Mouse (Mus musculus): ENCODE data around the gene Usp17la. TPM values are rescaled to one million over a fixed set of nuclear protein-coding genes. Genes with fewer than 3 reads are reported as not detected.
"Not testable (repeated sequence)": the region's sequence is repeated elsewhere in the genome, so short reads cannot be mapped to it uniquely, and the experiment has no call there.

The Usp17la gene
- not detected for total RNA-seq (2022)

DNA sequence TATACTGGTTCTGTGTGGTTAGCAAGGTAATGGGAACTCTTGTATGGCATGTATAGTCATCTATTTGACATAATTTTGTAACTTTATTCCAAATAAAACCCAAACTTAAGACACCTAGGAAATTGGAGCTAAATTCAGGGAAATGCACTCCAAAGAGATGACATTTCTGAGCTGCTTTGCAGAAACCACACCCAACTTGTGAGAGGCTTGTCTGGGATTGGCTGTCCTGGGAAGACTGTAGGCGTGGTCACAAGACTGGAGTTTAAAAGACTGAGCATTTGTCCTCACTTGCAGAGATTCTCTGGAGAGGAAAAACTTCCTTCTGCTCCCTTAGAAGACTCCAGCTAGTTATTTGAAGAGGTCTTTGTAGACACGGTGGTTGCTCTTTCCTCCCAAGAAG, at the start of gene Usp17la:
Gene Usp17la, plus strand, starts transcription at position 301 of the 400 bp plus-strand sequence.
- DNase-seq (ENCODE audit: low spot score): not testable (repeated sequence)

DNA sequence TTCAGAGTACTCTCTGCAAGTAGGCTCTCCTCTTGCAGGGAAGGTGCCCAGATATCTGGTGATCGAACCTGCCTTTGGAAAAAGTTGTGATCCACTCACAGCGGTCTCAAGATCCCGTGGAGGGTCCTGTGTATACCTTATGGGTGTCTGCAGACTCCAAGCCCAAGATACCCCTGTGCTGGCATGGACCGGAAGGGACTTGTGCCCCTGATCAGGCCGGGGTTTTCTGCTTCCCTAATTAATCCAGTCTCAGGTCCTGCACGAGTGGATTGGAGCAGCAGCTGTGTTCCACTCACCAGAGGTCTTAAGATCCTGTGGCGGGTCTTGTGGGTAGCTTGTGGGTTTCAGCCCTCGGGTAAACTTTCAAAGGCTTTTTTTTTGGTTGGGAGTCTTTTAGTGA, 46.5 kb upstream of the Usp17la start:
- not testable (repeated sequence) for DNase-seq (ENCODE audit: low spot score)

DNA sequence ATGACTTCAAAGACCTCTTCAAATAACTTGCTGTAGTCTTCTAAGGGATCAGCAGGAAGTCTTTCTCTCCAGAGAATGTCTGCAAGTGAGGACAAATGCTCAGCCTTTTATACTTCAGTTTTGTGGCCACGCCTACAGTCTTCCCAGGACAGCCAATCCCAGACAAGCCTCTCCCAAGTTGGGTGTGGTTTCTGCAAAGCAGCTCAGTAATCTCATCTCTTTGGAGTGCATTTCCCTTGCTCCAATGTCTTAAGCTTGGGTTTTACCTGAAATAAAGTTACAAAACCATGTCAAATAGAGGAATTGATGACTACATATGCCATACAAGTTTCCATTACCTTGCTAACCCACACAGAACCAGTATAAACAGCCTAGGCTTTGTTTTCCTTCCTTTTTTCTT, 14.3 kb upstream of the Usp17la start, which contains the start of gene Usp17lb:
Gene Usp17lb, minus strand, starts transcription at position 101 of the 400 bp plus-strand sequence.
- no peak for DNase-seq (ENCODE audit: low spot score)

DNA sequence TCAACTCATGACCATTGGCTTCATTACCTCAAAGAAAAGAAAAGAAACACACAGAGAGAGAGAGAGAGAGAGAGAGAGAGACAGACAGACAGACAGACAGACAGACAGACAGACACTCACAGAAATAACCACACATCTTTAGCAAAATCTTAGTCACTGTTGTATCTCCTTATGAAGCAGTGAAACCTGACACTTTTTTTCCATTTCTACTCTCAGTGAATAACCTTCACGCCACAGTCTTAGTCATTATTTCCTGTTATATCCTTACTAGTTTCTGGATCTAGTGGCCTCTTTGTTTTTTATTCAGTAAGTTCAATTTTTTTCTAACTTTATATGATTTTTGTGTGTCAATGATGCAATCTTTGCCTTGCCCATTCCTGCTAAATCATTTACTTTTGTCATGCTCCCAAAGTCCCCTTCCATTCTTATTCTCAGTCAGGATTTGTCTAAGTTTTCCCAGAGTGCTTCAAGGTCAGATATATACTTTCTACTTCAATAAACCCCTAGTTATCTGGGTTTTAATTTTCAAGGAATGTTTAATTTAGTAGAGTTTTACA, 13.0 kb upstream of the Usp17la start:
- DNase-seq (ENCODE audit: low spot score): no peak

DNA sequence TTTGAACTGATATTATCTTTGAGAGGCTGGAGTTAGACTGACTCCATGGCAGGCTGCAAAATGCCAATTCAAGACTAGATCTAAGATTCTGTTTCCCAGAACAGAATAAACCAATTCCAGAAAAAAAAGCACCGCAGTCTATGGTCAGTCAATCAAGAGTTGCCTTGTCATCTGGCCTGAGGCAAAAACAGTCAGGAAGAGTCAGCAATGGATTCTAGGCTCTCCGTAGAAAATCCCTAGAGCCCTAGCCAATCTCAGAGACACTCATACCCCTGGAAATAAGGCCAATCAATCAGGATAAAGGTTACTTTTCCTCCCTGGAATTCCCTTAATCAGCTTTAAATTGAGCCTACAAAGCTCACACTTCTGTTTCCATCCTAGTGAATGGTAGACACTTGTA, 5.3 kb upstream of the Usp17la start:
- not testable (repeated sequence) for DNase-seq (ENCODE audit: low spot score)

DNA sequence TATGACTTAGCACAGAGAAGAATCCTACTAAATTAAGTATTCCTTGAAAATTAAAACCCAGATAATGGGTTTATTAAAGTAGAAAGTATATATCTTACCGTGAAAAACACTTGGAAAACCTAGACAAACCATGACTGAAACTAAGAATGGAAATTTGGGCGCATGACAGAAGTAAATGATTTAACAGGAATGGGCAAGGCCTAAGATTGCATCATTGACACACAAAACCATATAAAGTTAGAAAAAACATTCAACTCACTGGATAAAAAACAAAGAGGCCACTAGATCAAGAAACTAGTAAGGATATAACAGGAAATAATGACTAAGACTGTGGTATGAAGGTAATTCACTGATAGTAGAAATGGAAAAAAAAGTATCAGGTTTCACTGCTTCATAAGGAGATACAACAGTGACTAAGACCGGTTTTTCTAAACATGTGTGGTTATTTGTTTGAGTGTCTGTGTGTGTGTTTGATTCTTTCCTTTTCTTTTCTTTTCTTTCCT, 1.5 kb upstream of the Usp17la start:
- DNase-seq (ENCODE audit: low spot score): no peak

DNA sequence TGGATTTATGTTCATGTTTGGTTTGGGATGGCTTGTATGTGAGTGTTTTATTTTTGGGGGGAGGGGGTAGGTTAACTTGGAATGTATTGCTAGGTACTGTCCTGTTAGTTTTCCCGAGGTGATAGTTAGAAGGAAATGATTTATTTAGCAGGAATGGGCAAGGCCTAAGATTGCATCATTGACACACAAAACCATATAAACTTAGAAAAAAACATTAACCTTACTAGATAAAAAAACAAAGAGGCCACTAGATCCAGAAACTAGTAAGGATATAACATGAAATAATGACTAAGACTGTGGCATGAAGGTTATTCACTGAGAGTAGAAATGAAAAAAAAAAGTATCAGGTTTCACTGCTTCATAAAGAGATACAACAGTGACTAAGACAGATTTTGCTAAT, 874 bp downstream of the Usp17la start:
- DNase-seq (ENCODE audit: low spot score): no peak

DNA sequence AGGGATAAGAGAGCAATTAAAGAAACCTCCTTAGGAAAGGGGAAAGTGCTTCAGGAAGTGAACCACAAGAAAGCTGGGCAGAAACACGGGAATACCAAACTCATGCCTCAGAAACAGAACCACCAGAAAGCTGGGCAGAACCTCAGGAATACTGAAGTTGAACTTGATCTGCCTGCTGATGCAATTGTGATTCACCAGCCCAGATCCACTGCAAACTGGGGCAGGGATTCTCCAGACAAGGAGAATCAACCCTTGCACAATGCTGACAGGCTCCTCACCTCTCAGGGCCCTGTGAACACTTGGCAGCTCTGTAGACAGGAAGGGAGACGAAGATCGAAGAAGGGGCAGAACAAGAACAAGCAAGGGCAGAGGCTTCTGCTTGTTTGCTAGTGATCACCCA, 4.6 kb downstream of the Usp17la start:
- DNase-seq (ENCODE audit: low spot score): no peak

DNA sequence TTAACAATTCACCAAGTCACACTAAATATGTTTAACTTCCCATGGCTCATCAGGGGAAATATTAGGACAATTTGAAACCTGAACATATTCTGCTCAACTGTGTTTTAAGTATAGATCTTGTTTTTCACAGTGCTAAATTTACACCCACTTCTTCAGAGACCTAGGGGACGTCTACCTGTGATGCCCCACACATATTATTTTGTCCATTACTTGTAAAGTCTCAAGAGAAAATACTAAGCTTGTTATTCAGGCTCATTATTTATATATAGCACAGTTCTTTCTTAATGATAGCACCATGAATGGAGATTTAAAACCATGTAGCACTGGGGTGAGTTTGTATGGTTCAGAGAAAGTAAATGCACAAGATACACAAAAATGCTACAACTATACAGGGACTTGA, 20.9 kb downstream of the Usp17la start, which contains the start of gene Olfr665:
Gene Olfr665, plus strand, starts transcription at position 301 of the 400 bp plus-strand sequence.
- DNase-seq (ENCODE audit: low spot score): no peak

DNA sequence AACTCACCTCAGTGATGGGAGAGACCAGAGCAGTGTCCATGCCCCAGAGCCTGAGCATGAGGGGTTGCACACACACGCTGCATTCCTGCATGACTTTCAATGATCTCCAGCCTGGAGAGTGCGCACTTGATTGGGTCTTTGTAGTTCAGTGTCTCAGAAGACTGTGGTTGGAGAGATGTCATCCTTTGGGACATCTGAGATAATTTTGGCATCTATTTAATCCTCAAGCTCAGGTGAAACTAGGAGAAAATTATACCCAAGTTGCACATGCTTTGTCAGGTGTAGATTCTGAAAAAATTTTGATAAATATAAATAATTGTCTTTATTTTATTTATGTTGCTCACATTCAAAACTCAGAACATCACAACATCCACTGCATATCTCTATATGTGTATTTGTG, 39.0 kb downstream of the Usp17la start, which contains the start of gene Olfr666:
Gene Olfr666, minus strand, starts transcription at position 101 of the 400 bp plus-strand sequence.
- no peak for DNase-seq (ENCODE audit: low spot score)

Other genes starting within 250 kb of the Usp17la start
- not detected for gene Olfr656, start 243.1 kb upstream of the Usp17la start, total RNA-seq (2022)
- gene Olfr657, start 232.2 kb upstream of the Usp17la start, total RNA-seq (2022): not detected
- not detected for gene Olfr658, start 209.7 kb upstream of the Usp17la start, total RNA-seq (2022)
- gene Olfr659, start 190.3 kb upstream of the Usp17la start, total RNA-seq (2022): not detected
- gene Olfr661, start 170.5 kb upstream of the Usp17la start, total RNA-seq (2022): not detected
- gene Usp17le, start 79.5 kb upstream of the Usp17la start, total RNA-seq (2022): not detected
- not detected for gene Usp17lb, start 14.4 kb upstream of the Usp17la start, total RNA-seq (2022)
- not detected for gene Olfr665, start 21.0 kb downstream of the Usp17la start, total RNA-seq (2022)
- gene Olfr666, start 38.9 kb downstream of the Usp17la start, total RNA-seq (2022): not detected
- not detected for gene Olfr667, start 64.5 kb downstream of the Usp17la start, total RNA-seq (2022)
- not detected for gene Olfr668, start 71.0 kb downstream of the Usp17la start, total RNA-seq (2022)
- gene Olfr669, start 77.2 kb downstream of the Usp17la start, total RNA-seq (2022): not detected
- gene Olfr670, start 105.6 kb downstream of the Usp17la start, total RNA-seq (2022): not detected
- not detected for gene Olfr671, start 122.1 kb downstream of the Usp17la start, total RNA-seq (2022)
- not detected for gene Olfr672, start 145.0 kb downstream of the Usp17la start, total RNA-seq (2022)
- not detected for gene Olfr675, start 171.5 kb downstream of the Usp17la start, total RNA-seq (2022)
- not detected for gene Olfr676, start 175.7 kb downstream of the Usp17la start, total RNA-seq (2022)
- gene Olfr677, start 194.4 kb downstream of the Usp17la start, total RNA-seq (2022): not detected
- gene Olfr678, start 207.5 kb downstream of the Usp17la start, total RNA-seq (2022): not detected
- gene Olfr679, start 224.2 kb downstream of the Usp17la start, total RNA-seq (2022): not detected
- gene Olfr680-ps1, start 235.8 kb downstream of the Usp17la start, total RNA-seq (2022): not detected

Data from heart, adult 8-10 months (tissue).